Mouse (Mus musculus): ENCODE data around the gene Hcn1.

- TF ChIP-seq CTCF (IDR thresholded peaks at IDR 0.05; ENCODE audit: control insufficient read depth, insufficient read depth, insufficient replicate concordance, low read depth, low read length) (no peak), POLR2A (IDR thresholded peaks at IDR 0.05; ENCODE audit: control insufficient read depth, low read depth, low read length) (no peak)
Observed at GRCm38 (mm10) chr13:117929734-117930133, 327.6 kb downstream of the Hcn1 start.
